Mouse (Mus musculus) embryonic fibroblast, embryonic 13.5 days (primary cell): ENCODE results near the gene Tle6.

Experiments used
- CTCF ChIP-seq: IDR thresholded peaks from 2 replicates; pipeline ENCODE4 v1.5.1; 2011; ENCODE audit warnings: mild to moderate bottlenecking, control low read depth, low read length, moderate library complexity, borderline replicate concordance; ENCODE audit not compliant: insufficient read depth
- POLR2A ChIP-seq: IDR thresholded peaks from 2 replicates; pipeline ENCODE4 v1.6.1; 2011; ENCODE audit warnings: low read depth, mild to moderate bottlenecking, control low read depth, low read length, moderate library complexity

GRCm38 (mm10) chr10:81646015-81646555 is 45.2 kb upstream of the Tle6 start:
- TF ChIP-seq POLR2A (no peak), CTCF (no peak)
